Mouse (Mus musculus): ENCODE measurements around the gene Fam229a. TPM values are rescaled to one million over a fixed set of nuclear protein-coding genes. Genes with fewer than 3 reads are reported as not detected.
"Not testable (repeated sequence)": the region's sequence is repeated elsewhere in the genome, so short reads cannot be mapped to it uniquely, and the experiment has no call there.

The Fam229a gene
- polyA plus RNA-seq, 1 experiment from 2014 or later: 1.4 TPM

- no peaks in the 10 kb centered on the region for H3K9me3 ChIP-seq (ENCODE audit: control insufficient read depth, low read length)
- peak within 1 kb of the TSS; percentile 79 for H3K4me2 ChIP-seq (ENCODE audit: low read length)
- peak; percentile 84 for ATAC-seq
- peaks cover 23% of the 10 kb centered on the region for H3K4me1 ChIP-seq (ENCODE audit: control insufficient read depth, insufficient read depth, low read depth, low read length)
- H3K27ac ChIP-seq (ENCODE audit: low read depth, low read length): peak within 1 kb of the TSS; percentile 98
- no peaks in the 10 kb centered on the region for H3K27me3 ChIP-seq (replicated peaks; ENCODE audit: control insufficient read depth, insufficient read depth, low read length)
- H3K4me3 ChIP-seq (ENCODE audit: low read length): peak within 1 kb of the TSS; percentile 99
- WGBS: 4% methylated on average over 47 of the region's 47 CpGs
- peaks cover 6% of the 10 kb centered on the region for H3K36me3 ChIP-seq (ENCODE audit: control insufficient read depth, insufficient read depth, low read length)
- H3K9ac ChIP-seq (ENCODE audit: low read depth, low read length): peak within 1 kb of the TSS; percentile 100
These were observed 22.2 kb downstream of the Fam229a start, which contains the start of gene Marcksl1 for GRCm38 (mm10) chr4:129513086-129513767. Gene Marcksl1, plus strand, starts transcription at chr4:129513581.

GRCm38 (mm10) chr4:129513891-129514290, 22.9 kb downstream of the Fam229a start:
- peak; percentile 5; the same call in 1 of the 2 replicates for ATAC-seq
- peak overlapping the region; percentile 99 for H3K4me3 ChIP-seq (ENCODE audit: low read length)
- H3K9me3 ChIP-seq (ENCODE audit: control insufficient read depth, low read length): no peaks in the 10 kb centered on the region
- H3K4me2 ChIP-seq (ENCODE audit: low read length): peak overlapping the region; percentile 79
- H3K27ac ChIP-seq (ENCODE audit: low read depth, low read length): peak overlapping the region; percentile 98
- WGBS: 0% methylated on average over 24 of the region's 57 CpGs
- peaks cover 11% of the 10 kb centered on the region for H3K36me3 ChIP-seq (ENCODE audit: control insufficient read depth, insufficient read depth, low read length)
- H3K27me3 ChIP-seq (replicated peaks; ENCODE audit: control insufficient read depth, insufficient read depth, low read length): no peaks in the 10 kb centered on the region
- peaks cover 23% of the 10 kb centered on the region for H3K4me1 ChIP-seq (ENCODE audit: control insufficient read depth, insufficient read depth, low read depth, low read length)
- H3K9ac ChIP-seq (ENCODE audit: low read depth, low read length): peak overlapping the region; percentile 100

GRCm38 (mm10) chr4:129514300-129514898, 23.4 kb downstream of the Fam229a start:
- H3K27me3 ChIP-seq (replicated peaks; ENCODE audit: control insufficient read depth, insufficient read depth, low read length): no peaks in the 10 kb centered on the region
- H3K4me1 ChIP-seq (ENCODE audit: control insufficient read depth, insufficient read depth, low read depth, low read length): peaks cover 23% of the 10 kb centered on the region
- H3K36me3 ChIP-seq (ENCODE audit: control insufficient read depth, insufficient read depth, low read length): peaks cover 11% of the 10 kb centered on the region
- H3K9ac ChIP-seq (ENCODE audit: low read depth, low read length): peak overlapping the region; percentile 100
- H3K4me2 ChIP-seq (ENCODE audit: low read length): peak overlapping the region; percentile 79
- peak overlapping the region; percentile 98 for H3K27ac ChIP-seq (ENCODE audit: low read depth, low read length)
- WGBS: under 1% methylated on average over 32 of the region's 35 CpGs
- H3K4me3 ChIP-seq (ENCODE audit: low read length): peak overlapping the region; percentile 99
- ATAC-seq: peak; percentile 46
- no peaks in the 10 kb centered on the region for H3K9me3 ChIP-seq (ENCODE audit: control insufficient read depth, low read length)

- no peak overlapping the region for H3K9ac ChIP-seq (ENCODE audit: low read depth, low read length)
- H3K27ac ChIP-seq (ENCODE audit: low read depth, low read length): peak overlapping the region; percentile 39; the same call in 1 of the 2 replicates
- peaks cover 26% of the 10 kb centered on the region for H3K36me3 ChIP-seq (ENCODE audit: control insufficient read depth, insufficient read depth, low read length)
- no peaks in the 10 kb centered on the region for H3K9me3 ChIP-seq (ENCODE audit: control insufficient read depth, low read length)
- no peaks in the 10 kb centered on the region for H3K27me3 ChIP-seq (replicated peaks; ENCODE audit: control insufficient read depth, insufficient read depth, low read length)
- no peak overlapping the region for H3K4me3 ChIP-seq (ENCODE audit: low read length)
- ATAC-seq: no peak
- H3K4me1 ChIP-seq (ENCODE audit: control insufficient read depth, insufficient read depth, low read depth, low read length): peaks cover 14% of the 10 kb centered on the region
- 61% methylated on average over 2 of the region's 2 CpGs for WGBS
- H3K4me2 ChIP-seq (ENCODE audit: low read length): no peak overlapping the region
These were observed 25.9 kb downstream of the Fam229a start for GRCm38 (mm10) chr4:129516925-129517324.

GRCm38 (mm10) chr4:129518519-129518918, 27.5 kb downstream of the Fam229a start:
- Histone ChIP-seq H3K36me3 (ENCODE audit: control insufficient read depth, insufficient read depth, low read length) (peaks cover 37% of the 10 kb centered on the region), H3K27me3 (replicated peaks; ENCODE audit: control insufficient read depth, insufficient read depth, low read length) (no peaks in the 10 kb centered on the region), H3K9me3 (ENCODE audit: control insufficient read depth, low read length) (no peaks in the 10 kb centered on the region), H3K27ac (ENCODE audit: low read depth, low read length) (no peak overlapping the region), H3K4me2 (ENCODE audit: low read length) (no peak overlapping the region), H3K4me1 (ENCODE audit: control insufficient read depth, insufficient read depth, low read depth, low read length) (peaks cover 11% of the 10 kb centered on the region), H3K9ac (ENCODE audit: low read depth, low read length) (no peak overlapping the region), H3K4me3 (ENCODE audit: low read length) (no peak overlapping the region)
- WGBS: 88% methylated on average over 8 of the region's 8 CpGs
- ATAC-seq: no peak

GRCm38 (mm10) chr4:129525338-129525737, 34.3 kb downstream of the Fam229a start:
- peaks cover 34% of the 10 kb centered on the region for H3K36me3 ChIP-seq (ENCODE audit: control insufficient read depth, insufficient read depth, low read length)
- no peaks in the 10 kb centered on the region for H3K4me1 ChIP-seq (ENCODE audit: control insufficient read depth, insufficient read depth, low read depth, low read length)
- no peak overlapping the region for H3K9ac ChIP-seq (ENCODE audit: low read depth, low read length)
- H3K4me3 ChIP-seq (ENCODE audit: low read length): no peak overlapping the region
- no peaks in the 10 kb centered on the region for H3K27me3 ChIP-seq (replicated peaks; ENCODE audit: control insufficient read depth, insufficient read depth, low read length)
- ATAC-seq: no peak
- H3K4me2 ChIP-seq (ENCODE audit: low read length): no peak overlapping the region
- no peaks in the 10 kb centered on the region for H3K9me3 ChIP-seq (ENCODE audit: control insufficient read depth, low read length)
- H3K27ac ChIP-seq (ENCODE audit: low read depth, low read length): no peak overlapping the region
- 97% methylated on average over 5 of the region's 5 CpGs for WGBS

GRCm38 (mm10) chr4:129525889-129526288, 34.9 kb downstream of the Fam229a start:
- no peak for ATAC-seq
- Histone ChIP-seq H3K4me1 (ENCODE audit: control insufficient read depth, insufficient read depth, low read depth, low read length) (no peaks in the 10 kb centered on the region), H3K9me3 (ENCODE audit: control insufficient read depth, low read length) (no peaks in the 10 kb centered on the region), H3K9ac (ENCODE audit: low read depth, low read length) (no peak overlapping the region), H3K27ac (ENCODE audit: low read depth, low read length) (no peak overlapping the region), H3K36me3 (ENCODE audit: control insufficient read depth, insufficient read depth, low read length) (peaks cover 30% of the 10 kb centered on the region), H3K4me2 (ENCODE audit: low read length) (no peak overlapping the region), H3K4me3 (ENCODE audit: low read length) (no peak overlapping the region), H3K27me3 (replicated peaks; ENCODE audit: control insufficient read depth, insufficient read depth, low read length) (no peaks in the 10 kb centered on the region)
- 80% methylated on average over 3 of the region's 3 CpGs for WGBS

GRCm38 (mm10) chr4:129528901-129529300, 37.9 kb downstream of the Fam229a start:
- not testable (repeated sequence) for H3K9me3 ChIP-seq (ENCODE audit: control insufficient read depth, low read length); H3K9ac ChIP-seq (ENCODE audit: low read depth, low read length); H3K4me3 ChIP-seq (ENCODE audit: low read length); H3K27me3 ChIP-seq (replicated peaks; ENCODE audit: control insufficient read depth, insufficient read depth, low read length); H3K4me2 ChIP-seq (ENCODE audit: low read length); H3K4me1 ChIP-seq (ENCODE audit: control insufficient read depth, insufficient read depth, low read depth, low read length); ATAC-seq; H3K27ac ChIP-seq (ENCODE audit: low read depth, low read length)
- H3K36me3 ChIP-seq (ENCODE audit: control insufficient read depth, insufficient read depth, low read length): peaks cover 18% of the 10 kb centered on the region
- WGBS: 96% methylated on average over 5 of the region's 6 CpGs

- no peaks in the 10 kb centered on the region for H3K27me3 ChIP-seq (replicated peaks; ENCODE audit: control insufficient read depth, insufficient read depth, low read length)
- H3K27ac ChIP-seq (ENCODE audit: low read depth, low read length): no peak overlapping the region
- H3K4me1 ChIP-seq (ENCODE audit: control insufficient read depth, insufficient read depth, low read depth, low read length): peaks cover 8% of the 10 kb centered on the region
- no peak overlapping the region for H3K4me2 ChIP-seq (ENCODE audit: low read length)
- WGBS: 84% methylated on average over 6 of the region's 6 CpGs
- no peak for ATAC-seq
- H3K9ac ChIP-seq (ENCODE audit: low read depth, low read length): no peak overlapping the region
- no peaks in the 10 kb centered on the region for H3K36me3 ChIP-seq (ENCODE audit: control insufficient read depth, insufficient read depth, low read length)
- H3K9me3 ChIP-seq (ENCODE audit: control insufficient read depth, low read length): no peaks in the 10 kb centered on the region
- H3K4me3 ChIP-seq (ENCODE audit: low read length): no peak overlapping the region
These were observed 49.0 kb downstream of the Fam229a start for GRCm38 (mm10) chr4:129540012-129540411.

Data from hindbrain, embryonic 16.5 days (tissue).